Mouse (Mus musculus) layer of hippocampus, postnatal 10 days (tissue): ENCODE results near the gene Thrap3. TPM values are rescaled to one million over a fixed set of nuclear protein-coding genes. Genes with fewer than 3 reads are reported as not detected.
"Not testable (repeated sequence)": the region's sequence is repeated elsewhere in the genome, so short reads cannot be mapped to it uniquely, and the experiment has no call there.

Experiments
- DNase-seq, 2 experiments: peaks; one replicate each; pipeline ENCODE4 v3.0.0; 2021; ENCODE audit warnings: low spot score in 2 of 2
- total RNA-seq, 2 experiments: library from RNA; stranded (reverse); gene quantifications; 2 replicates each; pipeline ENCODE4 v1.2.3; 2021

Thrap3 gene
- total RNA-seq, 2 experiments from 2014 or later = 141 to 144 TPM

GRCm38 (mm10) chr4:126220045-126220444 lies 17.5 kb upstream of the Thrap3 start:
- DNase-seq = no peak

GRCm38 (mm10) chr4:126219540-126219939 lies 17.0 kb upstream of the Thrap3 start:
- DNase-seq = not testable (repeated sequence)

GRCm38 (mm10) chr4:126217771-126218170 lies 15.2 kb upstream of the Thrap3 start:
- DNase-seq = no peak

GRCm38 (mm10) chr4:126207081-126207480 lies 4.5 kb upstream of the Thrap3 start:
- DNase-seq = no peak

- DNase-seq = no peak
Observed at GRCm38 (mm10) chr4:126205386-126205785, 2.8 kb upstream of the Thrap3 start.

GRCm38 (mm10) chr4:126204661-126205230 lies 2.2 kb upstream of the Thrap3 start:
- DNase-seq = no peak

- no peak for DNase-seq
Observed at GRCm38 (mm10) chr4:126204016-126204415, 1.5 kb upstream of the Thrap3 start.

GRCm38 (mm10) chr4:126203336-126203895 lies 856 bp upstream of the Thrap3 start:
- DNase-seq = no peak

GRCm38 (mm10) chr4:126201514-126202302 lies 852 bp downstream of the Thrap3 start:
- peak; percentile 21 to 39 for DNase-seq

GRCm38 (mm10) chr4:126200656-126201055 lies 1.9 kb downstream of the Thrap3 start:
- no peak for DNase-seq

- no peak for DNase-seq
Observed at GRCm38 (mm10) chr4:126200036-126200435, 2.5 kb downstream of the Thrap3 start.

GRCm38 (mm10) chr4:126199556-126199955 lies 3.0 kb downstream of the Thrap3 start:
- no peak for DNase-seq

GRCm38 (mm10) chr4:126197485-126197884 lies 5.1 kb downstream of the Thrap3 start:
- no peak for DNase-seq

GRCm38 (mm10) chr4:126194916-126195315 lies 7.6 kb downstream of the Thrap3 start:
- no peak for DNase-seq

- no peak for DNase-seq
Observed at GRCm38 (mm10) chr4:126194216-126194615, 8.3 kb downstream of the Thrap3 start.

- no peak for DNase-seq
Observed at GRCm38 (mm10) chr4:126190636-126191035, 11.9 kb downstream of the Thrap3 start.

- DNase-seq = no peak
Observed at GRCm38 (mm10) chr4:126187096-126187495, 15.5 kb downstream of the Thrap3 start.

- no peak for DNase-seq
Observed at GRCm38 (mm10) chr4:126183034-126183433, 19.5 kb downstream of the Thrap3 start.

GRCm38 (mm10) chr4:126181170-126181957 lies 21.2 kb downstream of the Thrap3 start:
- DNase-seq = peak; percentile 41 to 59

- DNase-seq = not testable (repeated sequence)
Observed at GRCm38 (mm10) chr4:126175980-126176379, 26.6 kb downstream of the Thrap3 start.

GRCm38 (mm10) chr4:126173800-126174199 lies 28.8 kb downstream of the Thrap3 start:
- no peak for DNase-seq

GRCm38 (mm10) chr4:126170737-126171136 lies 31.8 kb downstream of the Thrap3 start:
- not testable (repeated sequence) for DNase-seq
